Mouse (Mus musculus): ENCODE measurements around the gene Ube2q2. TPM values are rescaled to one million over a fixed set of nuclear protein-coding genes. Genes with fewer than 3 reads are reported as not detected.
A peak's percentile ranks its signal among the peaks of the same experiment; 100 is the strongest.
"Not testable (repeated sequence)": the region's sequence is repeated elsewhere in the genome, so short reads cannot be mapped to it uniquely, and the experiment has no call there.

Ube2q2 gene
- polyA plus RNA-seq (2016; fragmentation: Nextera tagmentation; extraction: Ambion mirVana), result 31.3 and 32.3 TPM in 2 replicates

DNA sequence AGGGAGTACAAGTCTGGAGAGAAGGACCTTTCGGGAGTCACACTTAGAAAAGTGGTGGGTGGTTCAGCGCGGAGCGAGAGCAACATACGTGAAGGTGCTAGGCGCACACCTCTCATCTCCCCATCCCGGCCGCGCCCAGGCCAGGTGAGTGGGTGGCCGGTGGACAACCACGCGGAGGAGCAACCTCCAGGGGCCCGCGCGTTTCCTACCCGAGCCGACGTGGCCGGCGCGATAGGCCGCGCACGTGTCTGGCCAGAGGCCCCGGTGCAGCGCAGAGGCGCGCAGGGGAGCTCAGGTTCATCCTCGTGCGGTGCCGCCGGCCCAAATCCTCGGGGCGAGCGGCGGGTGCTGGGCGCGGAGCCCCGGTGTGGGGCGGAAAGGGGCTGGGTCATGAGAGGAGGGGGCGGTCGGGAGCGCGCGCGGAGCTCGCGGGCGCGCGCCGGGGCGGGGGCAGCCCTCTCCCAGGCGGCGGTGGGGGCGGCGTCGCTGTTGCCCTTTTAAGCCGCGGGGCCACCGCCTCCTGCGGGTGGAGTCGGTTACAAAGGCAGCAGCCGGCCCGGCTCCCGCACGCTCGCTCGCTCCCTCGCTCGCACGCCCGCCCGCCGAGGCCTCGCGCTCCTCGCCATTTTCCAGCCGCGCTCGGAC lies at the start of gene Ube2q2:
Ube2q2 (plus strand) TSS at position 1 of the 645 bp plus-strand sequence.
- Histone ChIP-seq H3K4me1 (peaks cover 22% of the 10 kb centered on the region), H3K36me3 (peaks cover 3% of the 10 kb centered on the region; the same call in 1 of the 2 replicates), H3K27ac (peak within 1 kb of the TSS; percentile 94), H3K4me3 (peak within 1 kb of the TSS; percentile 89), H3K9me3 (no peaks in the 10 kb centered on the region), H3K27me3 (ENCODE audit: insufficient read depth, poor library complexity, severe bottlenecking) (no peaks in the 10 kb centered on the region)
- peak; percentile 88 for DNase-seq (ENCODE audit: low spot score)
- WGBS, result under 1% methylated on average over 78 of the region's 81 CpGs

DNA sequence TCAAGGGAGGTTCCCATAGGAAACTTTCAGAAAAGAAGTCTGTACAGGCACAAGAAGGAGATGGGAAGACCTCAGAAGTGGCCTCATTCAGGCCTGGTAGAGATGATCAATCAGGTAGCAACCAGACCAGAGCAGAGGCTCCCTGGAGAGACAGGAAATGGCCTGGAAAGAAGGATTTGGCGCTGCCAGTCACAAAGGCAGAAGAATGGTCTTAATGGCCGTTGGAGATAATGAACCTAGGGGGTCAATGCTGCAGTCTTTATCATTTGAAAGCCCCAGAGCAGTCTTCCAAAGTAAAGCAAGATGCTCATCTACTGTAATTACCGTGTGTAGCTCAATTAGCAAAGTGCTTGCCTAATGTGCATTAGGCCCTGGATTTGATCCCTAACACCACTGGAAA lies 47.5 kb upstream of the Ube2q2 start:
- Histone ChIP-seq H3K27ac (no peak overlapping the region), H3K4me1 (no peaks in the 10 kb centered on the region), H3K27me3 (ENCODE audit: insufficient read depth, poor library complexity, severe bottlenecking) (no peaks in the 10 kb centered on the region), H3K9me3 (no peaks in the 10 kb centered on the region), H3K36me3 (no peaks in the 10 kb centered on the region), H3K4me3 (no peak overlapping the region)
- WGBS, result 26% methylated on average over 3 of the region's 3 CpGs
- no peak for DNase-seq (ENCODE audit: low spot score)

DNA sequence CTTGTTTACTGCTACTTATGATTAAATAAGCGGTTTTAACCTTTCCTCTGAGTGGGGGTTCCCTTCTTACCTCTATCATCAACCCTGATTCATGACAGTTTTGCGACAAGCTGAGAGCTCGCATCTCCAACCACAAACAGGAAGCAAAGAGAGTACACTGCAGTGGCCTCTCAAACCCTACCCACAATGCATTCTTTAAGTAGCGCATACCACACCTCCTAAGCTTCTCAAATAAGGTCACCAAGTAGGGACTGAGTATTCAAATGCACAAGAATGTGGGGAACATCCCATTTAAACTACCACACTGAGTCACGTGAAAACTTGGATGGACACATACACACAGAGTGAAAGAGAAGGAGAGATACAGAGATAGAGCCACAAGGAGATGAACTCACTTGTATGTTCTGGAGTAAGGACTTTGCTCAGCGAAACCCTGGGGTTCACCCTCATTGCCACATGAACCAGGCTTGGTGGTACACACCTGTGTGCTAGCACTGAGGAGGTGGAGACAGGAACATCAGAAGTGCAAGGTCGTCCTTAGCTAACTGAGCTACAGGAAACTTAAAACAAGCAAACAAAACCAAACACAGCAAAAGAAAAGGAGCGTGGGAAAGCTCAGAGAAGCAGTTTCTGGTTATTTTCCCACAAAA lies 46.3 kb upstream of the Ube2q2 start:
- no peak for DNase-seq (ENCODE audit: low spot score)
- H3K9me3 ChIP-seq, result no peaks in the 10 kb centered on the region
- H3K4me3 ChIP-seq, result no peak overlapping the region
- H3K27me3 ChIP-seq (ENCODE audit: insufficient read depth, poor library complexity, severe bottlenecking), result no peaks in the 10 kb centered on the region
- 84% methylated on average over 8 of the region's 8 CpGs for WGBS
- H3K4me1 ChIP-seq, result no peaks in the 10 kb centered on the region
- no peak overlapping the region for H3K27ac ChIP-seq
- no peaks in the 10 kb centered on the region for H3K36me3 ChIP-seq

- Histone ChIP-seq H3K4me1 (no peaks in the 10 kb centered on the region), H3K27me3 (ENCODE audit: insufficient read depth, poor library complexity, severe bottlenecking) (peaks cover 2% of the 10 kb centered on the region; the same call in 1 of the 2 replicates), H3K27ac (no peak overlapping the region; the same call in 1 of the 2 replicates), H3K9me3 (no peaks in the 10 kb centered on the region), H3K4me3 (no peak overlapping the region), H3K36me3 (no peaks in the 10 kb centered on the region)
- WGBS, result 85% methylated on average over 5 of the region's 5 CpGs
- DNase-seq (ENCODE audit: low spot score), result no peak
Observed at GRCm38 (mm10) chr9:55102931-55103630, 45.6 kb upstream of the Ube2q2 start.

- Histone ChIP-seq H3K4me3 (no peak overlapping the region), H3K27me3 (ENCODE audit: insufficient read depth, poor library complexity, severe bottlenecking) (peaks cover 8% of the 10 kb centered on the region; the same call in 1 of the 2 replicates), H3K9me3 (no peaks in the 10 kb centered on the region), H3K36me3 (no peaks in the 10 kb centered on the region), H3K27ac (no peak overlapping the region), H3K4me1 (peaks cover 11% of the 10 kb centered on the region)
- peak; percentile 94 for DNase-seq (ENCODE audit: low spot score)
- WGBS, result 32% methylated on average over 16 of the region's 16 CpGs
Observed at GRCm38 (mm10) chr9:55110059-55110834, 38.4 kb upstream of the Ube2q2 start.

DNA sequence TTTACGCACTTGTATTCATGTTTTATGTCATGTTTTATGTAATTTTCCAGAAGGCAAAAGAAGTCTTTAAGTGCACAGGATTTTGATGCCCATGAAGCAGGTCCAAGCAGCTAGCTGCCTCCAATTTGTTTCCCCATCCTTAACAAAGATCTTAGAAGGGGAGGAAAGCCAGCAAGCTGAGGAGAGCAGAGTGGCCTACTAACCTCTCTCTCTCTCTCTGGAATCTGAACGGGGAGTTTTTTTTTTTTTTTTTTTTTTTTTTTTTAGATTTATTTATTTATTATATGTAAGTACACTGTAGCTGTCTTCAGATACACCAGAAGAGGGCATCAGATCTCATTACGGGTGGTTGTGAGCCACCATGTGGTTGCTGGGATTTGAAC lies 37.8 kb upstream of the Ube2q2 start:
- H3K27ac ChIP-seq; H3K27me3 ChIP-seq (ENCODE audit: insufficient read depth, poor library complexity, severe bottlenecking); H3K36me3 ChIP-seq; DNase-seq (ENCODE audit: low spot score); H3K4me3 ChIP-seq; H3K9me3 ChIP-seq: not testable (repeated sequence)
- WGBS, result 14% methylated on average over 2 of the region's 3 CpGs
- H3K4me1 ChIP-seq, result peaks cover 16% of the 10 kb centered on the region

- 72% methylated on average over 1 of the region's 1 CpGs for WGBS
- H3K4me1 ChIP-seq, result peaks cover 16% of the 10 kb centered on the region
- H3K27ac ChIP-seq, result no peak overlapping the region
Observed at GRCm38 (mm10) chr9:55114752-55115151, 33.9 kb upstream of the Ube2q2 start.

GRCm38 (mm10) chr9:55117293-55118055 lies 31.2 kb upstream of the Ube2q2 start:
- Histone ChIP-seq H3K27ac (no peak overlapping the region), H3K4me1 (peaks cover 12% of the 10 kb centered on the region), H3K27me3 (ENCODE audit: insufficient read depth, poor library complexity, severe bottlenecking) (no peaks in the 10 kb centered on the region), H3K36me3 (no peaks in the 10 kb centered on the region), H3K9me3 (no peaks in the 10 kb centered on the region), H3K4me3 (no peak overlapping the region)
- WGBS, result 92% methylated on average over 5 of the region's 5 CpGs
- DNase-seq (ENCODE audit: low spot score), result no peak

More at GRCm38 (mm10) chr9:55114752-55115151, 33.9 kb upstream of the Ube2q2 start:
- H3K36me3 ChIP-seq, result no peaks in the 10 kb centered on the region
- no peak for DNase-seq (ENCODE audit: low spot score)
- H3K4me3 ChIP-seq, result no peak overlapping the region
- no peaks in the 10 kb centered on the region for H3K9me3 ChIP-seq
- no peaks in the 10 kb centered on the region for H3K27me3 ChIP-seq (ENCODE audit: insufficient read depth, poor library complexity, severe bottlenecking)

DNA sequence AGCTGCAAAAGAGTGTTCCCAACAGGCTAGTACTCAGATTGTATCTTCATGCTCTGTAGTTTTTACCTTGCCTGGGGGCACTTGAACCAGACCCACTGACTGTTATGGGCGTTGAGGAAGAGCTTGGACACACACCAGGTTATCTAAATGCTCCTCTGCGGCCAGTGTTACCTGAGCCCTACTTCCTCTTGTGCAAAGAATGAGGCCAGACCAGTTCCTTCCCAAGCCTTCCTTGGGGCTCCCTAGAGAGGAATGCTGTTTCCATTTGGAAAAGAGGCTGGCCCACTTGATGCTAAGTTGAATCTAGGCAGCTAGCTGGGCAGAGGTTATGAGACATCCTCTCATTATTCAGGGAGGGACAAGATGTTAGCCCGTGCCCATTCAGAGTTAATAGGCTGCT lies 26.1 kb upstream of the Ube2q2 start:
- Histone ChIP-seq H3K4me3 (no peak overlapping the region), H3K9me3 (no peaks in the 10 kb centered on the region), H3K27ac (no peak overlapping the region), H3K36me3 (no peaks in the 10 kb centered on the region), H3K4me1 (no peaks in the 10 kb centered on the region), H3K27me3 (ENCODE audit: insufficient read depth, poor library complexity, severe bottlenecking) (no peaks in the 10 kb centered on the region)
- no peak for DNase-seq (ENCODE audit: low spot score)
- 54% methylated on average over 3 of the region's 3 CpGs for WGBS

DNA sequence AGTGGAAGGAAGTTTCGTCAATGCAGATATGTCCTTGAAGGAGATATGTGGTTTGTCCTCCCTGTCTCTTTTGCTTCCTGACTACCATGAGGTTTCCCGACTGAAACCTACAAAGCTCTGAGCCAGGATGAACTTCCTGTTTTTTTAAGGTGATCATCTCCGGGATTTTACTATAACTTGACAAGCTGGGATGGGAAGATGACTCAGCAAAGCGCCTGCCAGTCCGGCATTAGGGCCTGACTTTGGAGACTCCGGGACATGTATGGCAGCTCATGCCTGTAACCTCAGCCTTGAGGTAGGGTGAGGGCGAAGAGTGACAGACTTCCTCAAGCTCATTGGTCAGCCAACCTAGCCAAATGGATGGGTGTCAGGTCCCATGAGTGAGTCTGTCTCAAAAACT lies 22.9 kb upstream of the Ube2q2 start:
- no peaks in the 10 kb centered on the region for H3K27me3 ChIP-seq (ENCODE audit: insufficient read depth, poor library complexity, severe bottlenecking)
- no peak overlapping the region for H3K27ac ChIP-seq
- H3K4me3 ChIP-seq, result no peak overlapping the region
- WGBS, result 76% methylated on average over 7 of the region's 7 CpGs
- DNase-seq (ENCODE audit: low spot score), result no peak
- no peaks in the 10 kb centered on the region for H3K9me3 ChIP-seq
- peaks cover 4% of the 10 kb centered on the region; the same call in 1 of the 2 replicates for H3K4me1 ChIP-seq
- H3K36me3 ChIP-seq, result no peaks in the 10 kb centered on the region

DNA sequence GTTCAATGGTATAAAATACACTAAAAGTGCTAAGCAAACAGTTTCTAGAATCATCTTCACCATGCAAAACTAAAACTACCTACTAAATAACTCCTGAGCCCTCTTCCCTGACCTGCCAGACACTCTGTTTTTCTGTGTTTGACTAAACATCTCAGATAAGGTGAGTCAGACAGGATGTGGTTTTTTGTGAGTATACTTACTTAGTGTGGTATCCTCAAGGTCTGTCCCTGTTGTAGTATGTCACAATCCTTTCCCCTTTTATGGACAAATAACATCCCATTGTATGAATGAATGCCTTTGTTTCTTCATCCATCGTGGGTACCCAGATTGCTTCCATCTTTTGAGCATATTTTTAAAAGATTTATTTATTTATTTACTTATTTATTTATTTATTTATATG lies 22.4 kb upstream of the Ube2q2 start:
- no peaks in the 10 kb centered on the region for H3K27me3 ChIP-seq (ENCODE audit: insufficient read depth, poor library complexity, severe bottlenecking)
- WGBS, result 85% methylated on average over 1 of the region's 1 CpGs
- H3K9me3 ChIP-seq, result no peaks in the 10 kb centered on the region
- H3K4me3 ChIP-seq, result no peak overlapping the region
- no peak for DNase-seq (ENCODE audit: low spot score)
- no peak overlapping the region for H3K27ac ChIP-seq
- no peaks in the 10 kb centered on the region for H3K36me3 ChIP-seq
- H3K4me1 ChIP-seq, result peaks cover 4% of the 10 kb centered on the region; the same call in 1 of the 2 replicates

DNA sequence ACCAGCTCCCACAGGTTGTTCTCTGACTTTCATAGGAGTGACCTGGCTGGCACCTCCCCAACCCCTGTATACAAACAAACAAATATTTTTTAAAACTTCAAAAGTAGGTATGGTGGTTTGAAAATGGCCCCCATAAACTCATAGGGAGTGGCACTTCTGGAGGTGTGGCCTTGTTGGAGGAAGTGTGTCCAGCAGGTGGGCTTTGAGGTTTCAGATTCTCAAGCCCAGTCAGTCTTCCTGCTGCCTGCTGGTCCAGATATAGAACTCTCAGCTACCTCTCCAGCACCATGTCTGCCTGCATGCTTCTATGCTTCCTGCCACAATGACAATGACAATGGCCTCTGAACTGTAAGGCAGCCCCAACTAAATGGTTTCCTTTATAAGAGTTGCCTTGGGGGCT lies 16.8 kb upstream of the Ube2q2 start:
- H3K36me3 ChIP-seq, result no peaks in the 10 kb centered on the region
- H3K4me3 ChIP-seq, result no peak overlapping the region
- peak; percentile 53 for DNase-seq (ENCODE audit: low spot score)
- no peaks in the 10 kb centered on the region for H3K27me3 ChIP-seq (ENCODE audit: insufficient read depth, poor library complexity, severe bottlenecking)
- no peak overlapping the region for H3K27ac ChIP-seq
- H3K9me3 ChIP-seq, result no peaks in the 10 kb centered on the region
- H3K4me1 ChIP-seq, result peaks cover 10% of the 10 kb centered on the region

All from heart, embryonic 10.5 days (tissue).